Mouse (Mus musculus) right cerebral cortex, postnatal 36 days (tissue): Measurements from ENCODE around the gene Map3k21.

Experiments used
- DNase-seq, 2 experiments: peaks; one replicate each; pipeline ENCODE4 v3.0.0; 2022; ENCODE audit warnings: low spot score in 2 of 2, mixed read lengths in 1 of 2

Gene Map3k21

GRCm38 (mm10) chr8:125914386-125914785 lies 4.1 kb downstream of the Map3k21 start:
- DNase-seq: no peak

- no peak for DNase-seq
Observed at GRCm38 (mm10) chr8:125917013-125917412, 6.8 kb downstream of the Map3k21 start.

DNA sequence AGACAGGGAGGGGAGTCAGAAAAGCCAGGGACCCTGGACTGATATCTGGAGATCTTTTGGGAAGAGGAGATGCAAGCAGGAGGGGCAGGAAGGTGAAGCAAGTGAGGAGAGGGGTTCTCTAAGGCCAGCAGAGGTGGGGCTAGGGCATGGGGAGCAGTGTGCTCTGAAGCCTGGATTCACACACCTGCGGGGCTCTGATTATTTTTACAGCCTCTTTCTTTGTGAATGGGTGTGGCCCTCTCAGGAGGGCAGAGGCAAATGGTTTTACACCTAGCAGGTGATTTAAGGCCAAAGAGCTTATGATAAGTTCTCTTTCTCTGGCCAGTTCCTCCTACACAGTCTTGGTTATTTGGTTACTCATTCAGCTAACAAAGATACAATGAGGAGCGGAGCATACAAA lies 8.5 kb downstream of the Map3k21 start:
- no peak for DNase-seq

- no peak for DNase-seq
Observed at GRCm38 (mm10) chr8:125919560-125919959, 9.3 kb downstream of the Map3k21 start.

- no peak for DNase-seq
Observed at GRCm38 (mm10) chr8:125920281-125920680, 10.0 kb downstream of the Map3k21 start.

DNA sequence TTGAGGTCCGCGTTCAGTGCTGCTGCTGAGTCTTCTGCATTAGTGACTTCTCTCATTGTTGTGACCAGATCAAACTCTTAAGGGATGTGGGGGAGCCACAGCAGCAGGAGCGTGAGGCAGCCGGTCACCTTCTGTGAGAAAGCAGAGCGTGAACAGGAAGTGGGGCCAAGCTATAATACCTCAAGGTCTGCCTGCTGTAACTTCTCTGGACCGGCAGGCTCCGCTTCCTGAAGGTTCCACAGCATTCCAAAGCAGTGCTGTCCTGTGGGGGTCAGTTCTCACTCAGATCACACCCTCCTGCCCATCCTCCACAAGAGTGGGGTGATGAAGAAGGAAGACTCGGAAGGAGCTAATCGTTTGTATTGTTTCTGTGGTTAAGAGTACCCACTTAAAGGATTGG lies 10.5 kb downstream of the Map3k21 start:
- DNase-seq: no peak

- no peak for DNase-seq
Observed at GRCm38 (mm10) chr8:125922333-125922732, 12.1 kb downstream of the Map3k21 start.

DNA sequence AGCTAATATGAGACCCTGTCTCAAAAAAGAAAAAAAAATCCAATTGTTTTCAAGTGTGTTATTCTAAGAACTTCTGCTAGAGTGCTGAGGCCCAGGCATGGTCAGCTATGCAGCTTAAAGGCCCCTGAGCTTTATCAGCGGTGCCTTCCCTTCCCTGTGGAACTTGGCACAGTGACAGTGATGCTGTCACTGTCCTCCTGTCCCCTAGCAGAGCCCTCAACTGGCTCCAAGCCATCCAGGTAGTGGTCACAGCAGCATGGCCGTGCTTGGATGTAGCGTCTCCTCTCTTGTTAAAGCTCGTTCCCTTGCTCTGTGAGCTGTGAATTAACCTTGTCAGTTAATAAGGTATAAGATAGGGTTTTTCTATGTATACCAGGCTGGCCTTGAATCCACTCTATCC lies 16.4 kb downstream of the Map3k21 start:
- no peak for DNase-seq

- no peak for DNase-seq
Observed at GRCm38 (mm10) chr8:125930276-125931046, 20.2 kb downstream of the Map3k21 start.

DNA sequence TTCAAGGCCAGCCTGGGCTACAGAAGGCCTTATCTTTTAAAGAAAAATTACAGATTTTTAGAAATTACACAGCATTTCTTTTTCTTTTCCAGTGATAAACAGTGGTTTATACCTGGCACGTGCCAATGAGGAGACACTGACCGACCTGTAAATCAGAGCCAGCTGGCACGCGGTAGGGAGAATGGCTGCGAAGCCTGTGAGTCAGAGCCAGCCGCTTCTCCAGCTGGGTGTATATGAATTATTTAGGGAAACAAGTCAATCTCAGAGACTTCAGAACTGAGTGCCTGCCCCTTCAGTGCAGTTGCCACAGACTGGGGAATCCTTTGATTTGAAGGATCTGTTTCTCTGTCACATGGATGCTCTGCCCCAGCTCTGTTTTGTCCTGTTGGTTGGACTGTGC lies 21.6 kb downstream of the Map3k21 start:
- DNase-seq: no peak

GRCm38 (mm10) chr8:125935649-125936048 lies 25.4 kb downstream of the Map3k21 start:
- DNase-seq: peak in 1 of 2 experiments; percentile 31

DNA sequence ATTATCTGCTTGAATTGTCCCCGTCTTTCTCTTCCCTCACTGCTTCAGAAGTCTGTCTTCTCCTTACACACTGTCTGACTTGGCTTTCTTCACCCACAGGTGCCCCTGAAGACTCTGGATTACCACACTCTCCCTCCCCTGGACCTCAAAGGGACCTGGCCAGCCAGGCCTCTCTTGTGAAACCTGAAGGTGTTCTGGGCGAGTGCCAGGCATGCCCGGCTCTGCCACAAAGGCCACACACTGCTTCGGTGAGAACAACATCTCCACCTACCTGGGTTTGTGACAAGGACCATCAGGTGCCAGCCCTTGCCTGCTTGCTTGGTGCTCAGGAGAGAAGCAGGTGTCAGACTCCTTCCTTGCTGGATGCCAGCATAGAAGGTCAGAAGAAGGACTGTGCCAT lies 34.3 kb downstream of the Map3k21 start:
- DNase-seq: no peak

DNA sequence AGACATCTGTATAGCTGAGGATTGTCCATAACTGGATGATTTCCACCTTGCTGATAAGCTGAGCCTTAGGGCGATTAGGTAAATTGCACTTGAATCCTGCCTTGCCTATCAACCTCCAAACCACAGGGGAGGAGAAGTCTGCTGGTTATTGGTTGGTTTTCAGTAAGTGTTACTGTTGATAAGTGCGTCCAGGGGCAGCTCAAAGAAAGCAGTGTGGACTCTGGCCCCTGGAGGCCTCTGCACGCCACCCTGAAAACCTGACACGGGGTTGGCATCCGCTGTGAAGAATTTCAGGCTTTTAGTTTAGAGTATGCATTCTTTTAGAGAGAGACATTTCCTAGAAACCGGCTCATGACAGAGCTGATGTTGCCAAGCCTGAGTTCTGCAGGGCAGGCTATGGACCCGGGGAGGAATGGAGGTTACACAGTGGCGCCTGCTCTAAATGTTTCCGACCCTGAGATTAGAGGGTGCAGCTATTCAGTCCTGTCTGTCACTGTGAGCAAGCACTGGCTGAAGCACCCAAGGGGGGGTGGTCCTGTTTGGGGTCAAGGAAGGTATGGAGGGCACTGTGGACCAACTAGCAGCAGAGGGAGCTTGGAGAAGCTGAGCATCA lies 38.6 kb downstream of the Map3k21 start:
- no peak for DNase-seq

DNA sequence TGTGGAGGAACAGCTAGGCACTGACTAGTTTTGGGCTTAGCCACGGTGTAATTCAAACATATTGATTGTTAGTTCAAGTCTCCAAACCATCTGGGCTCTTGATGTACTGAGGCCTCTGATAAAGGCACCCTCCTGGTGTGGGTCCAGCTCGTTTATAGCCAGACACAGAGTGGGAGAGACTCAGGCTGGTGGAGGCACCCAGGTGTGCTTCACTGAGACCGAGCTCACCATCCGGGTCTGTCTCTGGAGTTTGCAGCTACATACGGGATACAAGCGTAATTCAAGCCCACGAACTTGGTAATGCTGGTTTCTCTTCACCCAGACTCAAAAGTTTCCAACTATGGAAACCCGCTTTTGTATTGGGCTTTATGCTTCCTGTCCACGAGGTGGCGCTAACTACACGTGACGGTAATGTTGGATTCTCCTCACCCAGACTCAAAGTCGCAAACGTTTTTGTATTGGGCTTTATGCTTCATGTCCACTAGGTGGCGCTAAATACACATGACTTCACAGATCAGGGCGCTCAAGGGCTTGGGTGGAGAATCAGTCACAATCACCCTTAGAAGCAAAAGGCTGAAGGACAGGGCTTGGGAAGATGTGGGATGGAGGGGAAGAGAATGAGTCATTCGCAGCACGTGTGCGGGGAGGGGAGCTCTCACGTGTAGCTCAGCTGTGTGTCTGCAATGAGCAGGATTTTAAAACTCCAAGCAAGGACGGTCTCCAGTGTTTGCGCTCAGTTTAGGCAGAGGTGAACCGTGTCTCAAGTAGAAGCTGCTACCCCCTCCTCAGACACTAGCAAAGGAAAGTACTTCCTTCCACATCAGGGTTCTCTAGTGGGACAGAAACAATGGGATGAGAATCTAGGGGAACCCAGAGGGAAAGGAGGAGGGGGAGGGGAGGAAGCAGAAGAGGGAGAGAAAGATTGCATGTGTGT lies 40.0 kb downstream of the Map3k21 start:
- peak; percentile 75 to 86 for DNase-seq

- DNase-seq: no peak
Observed at GRCm38 (mm10) chr8:125955671-125956070, 45.4 kb downstream of the Map3k21 start.

GRCm38 (mm10) chr8:125956796-125957195 lies 46.5 kb downstream of the Map3k21 start:
- DNase-seq: no peak

DNA sequence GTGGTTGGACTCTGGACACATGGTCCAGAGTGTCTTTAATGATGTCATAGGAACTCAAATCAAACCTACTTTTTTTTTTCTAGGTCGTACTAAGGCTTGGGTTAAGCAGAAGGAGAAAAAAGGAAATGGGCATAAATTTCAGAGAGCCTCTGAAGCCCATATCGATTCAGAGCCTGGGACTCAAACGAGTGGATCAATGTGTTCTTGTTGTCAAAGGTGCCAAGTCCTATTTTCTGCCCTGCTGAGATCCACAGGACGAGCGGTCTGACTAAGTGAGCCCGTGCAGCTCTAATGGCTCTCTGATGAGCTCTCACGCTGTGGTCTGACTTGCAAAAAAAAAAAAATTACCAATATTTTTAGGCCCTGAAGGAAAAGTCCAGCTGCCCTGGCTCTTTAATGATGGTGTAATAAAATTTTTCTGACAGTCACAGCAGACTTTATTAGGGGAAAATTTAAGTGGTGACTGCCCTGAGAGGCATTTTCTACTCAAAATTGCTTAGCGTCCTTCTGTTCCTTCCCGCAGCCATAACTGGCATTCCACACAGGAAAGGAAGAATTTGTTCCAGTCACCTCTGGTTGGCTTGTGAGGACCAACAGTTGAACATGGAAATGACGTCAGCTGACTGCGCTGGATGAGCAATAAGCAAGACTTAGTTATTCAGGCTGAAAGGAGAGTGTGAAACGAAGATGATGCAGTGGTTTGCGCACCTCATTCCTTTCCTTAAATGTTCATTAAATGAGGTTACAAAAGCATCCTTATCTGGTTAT lies 47.2 kb downstream of the Map3k21 start:
- no peak for DNase-seq

DNA sequence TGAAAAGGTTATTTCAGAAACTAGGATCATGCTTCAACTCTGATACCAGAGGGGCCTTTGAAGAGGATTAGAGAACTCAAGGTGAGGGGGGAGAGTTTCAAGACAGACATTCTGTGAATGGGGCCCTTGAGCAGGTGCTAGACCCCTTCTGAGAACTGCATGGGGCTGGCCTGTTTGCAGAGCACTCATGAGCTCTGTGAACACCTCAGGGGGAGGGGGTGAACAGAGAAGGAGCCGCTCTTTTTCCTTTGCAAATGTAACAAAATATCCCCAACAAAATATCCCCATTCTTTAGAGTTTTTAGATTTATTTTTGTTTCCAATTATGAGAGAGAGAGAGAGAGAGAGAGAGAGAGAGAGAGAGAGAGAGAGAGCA lies 47.7 kb downstream of the Map3k21 start:
- DNase-seq: no peak

GRCm38 (mm10) chr8:125959363-125959771 lies 49.1 kb downstream of the Map3k21 start:
- DNase-seq: peak; percentile 74 to 89

DNA sequence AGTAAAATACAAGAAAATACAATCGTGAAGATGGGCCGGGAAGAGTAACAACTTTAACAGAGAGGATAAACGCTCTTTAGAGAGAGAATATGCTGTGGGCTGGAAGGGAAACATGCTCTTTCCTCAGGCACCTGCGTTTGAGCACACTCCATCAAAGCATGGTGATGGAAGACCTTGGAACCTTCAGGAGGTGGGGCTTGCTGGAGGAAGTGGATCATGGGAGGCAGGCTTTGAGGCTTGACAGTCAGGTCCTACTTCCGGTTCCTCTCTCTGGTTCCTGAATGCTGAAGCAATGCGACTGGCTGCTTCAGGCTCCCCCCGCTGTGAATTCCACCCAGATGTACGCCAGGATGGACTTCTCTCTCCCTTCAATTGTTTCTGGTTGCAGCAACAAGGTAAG lies 49.8 kb downstream of the Map3k21 start:
- DNase-seq: no peak

GRCm38 (mm10) chr8:125961790-125962189 lies 51.5 kb downstream of the Map3k21 start:
- no peak for DNase-seq

DNA sequence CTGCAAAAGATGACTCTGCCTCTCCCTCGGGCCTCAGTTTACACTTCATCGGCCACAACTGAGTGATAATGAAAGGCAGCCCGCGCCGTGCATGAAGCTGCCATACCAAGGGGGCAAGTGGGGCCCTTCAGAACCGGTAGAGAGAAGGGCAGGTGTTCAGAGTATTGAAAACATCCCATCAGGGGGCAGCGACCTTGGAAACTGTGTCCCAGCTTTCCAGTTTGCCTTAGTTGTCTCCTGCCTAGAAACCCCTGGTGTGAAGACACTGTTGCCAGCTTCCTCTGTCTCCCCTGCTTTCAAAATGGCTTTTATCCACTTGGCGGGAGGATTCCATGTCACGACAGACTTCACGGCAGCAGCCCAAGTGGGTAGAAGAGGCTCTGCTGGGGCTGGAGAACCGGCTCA lies 53.6 kb downstream of the Map3k21 start:
- no peak for DNase-seq
